Mouse (Mus musculus) small intestine, adult 2 months (tissue): Measurements from ENCODE around the gene Scd1. TPM values are rescaled to one million over a fixed set of nuclear protein-coding genes. Genes with fewer than 3 reads are reported as not detected.
A peak's percentile ranks its signal among the peaks of the same experiment; 100 is the strongest.

Experiments
- H3K27ac ChIP-seq: fragments of 200-500 bp; 2 replicates; pipeline ENCODE4 v1.5.1; 2012; ENCODE audit warnings: low read depth, low read length, control low read depth, inconsistent platforms; ENCODE audit not compliant: insufficient read depth
- H3K27me3 ChIP-seq: fragments of 200-500 bp; 2 replicates; pipeline ENCODE4 v1.6.1; 2012; ENCODE audit warnings: mild to moderate bottlenecking, moderate library complexity, low read length, inconsistent platforms; ENCODE audit not compliant: control insufficient read depth, insufficient read depth
- H3K36me3 ChIP-seq: fragments of 200-500 bp; 2 replicates; pipeline ENCODE4 v1.6.1; 2012; ENCODE audit warnings: mild to moderate bottlenecking, low read length, control low read depth, inconsistent platforms; ENCODE audit not compliant: control insufficient read depth, insufficient read depth
- H3K4me1 ChIP-seq: fragments of 200-500 bp; 2 replicates; pipeline ENCODE4 v1.6.1; 2012; ENCODE audit warnings: low read length, inconsistent platforms, mixed read lengths; ENCODE audit not compliant: control insufficient read depth, insufficient read depth, insufficient read length
- H3K4me3 ChIP-seq: fragments of 200-500 bp; 2 replicates; pipeline ENCODE4 v1.5.1; 2012; ENCODE audit warnings: low read depth, mild to moderate bottlenecking, control low read depth, inconsistent platforms, low read length, moderate library complexity
- CTCF ChIP-seq: fragments of 200-500 bp; IDR thresholded peaks from 2 replicates; pipeline ENCODE4 v1.5.1; 2012; ENCODE audit warnings: low read depth, mild to moderate bottlenecking, control low read depth, inconsistent platforms, low read length, moderate library complexity, mixed read lengths; ENCODE audit not compliant: insufficient replicate concordance, insufficient read length; ENCODE audit errors: extremely low read depth
- POLR2A ChIP-seq: fragments of 200-500 bp; IDR thresholded peaks from 2 replicates; pipeline ENCODE4 v1.6.1; 2012; ENCODE audit warnings: low read depth, mild to moderate bottlenecking, control low read depth, inconsistent platforms, low read length, moderate library complexity
- WGBS: fragments of 180-500 bp; shearing (Covaris S2); methylation state at CpG from one replicate; pipeline ENCODE4 v1.1.7; 2018; 5-methylcytosine and 5-hydroxymethylcytosine counted together
- polyA plus RNA-seq: library from polyadenylated mRNA; depleted of rRNA; stranded (reverse); fragments of >200 nt; gene quantifications from 2 replicates; pipeline ENCODE4 v1.2.3, GENCODE M21; 2012

Scd1 gene
- polyA plus RNA-seq, 1 experiment: 9.6 TPM

GRCm38 (mm10) chr19:44432084-44432483, 24.4 kb upstream of the Scd1 start:
- Histone ChIP-seq H3K4me3 (no peak overlapping the region), H3K36me3 (no peaks in the 10 kb centered on the region), H3K27ac (no peak overlapping the region), H3K27me3 (no peaks in the 10 kb centered on the region), H3K4me1 (no peaks in the 10 kb centered on the region)
- WGBS: 68% methylated on average over 5 of the region's 5 CpGs
- TF ChIP-seq CTCF (no peak), POLR2A (no peak)

GRCm38 (mm10) chr19:44427721-44428120, 20.0 kb upstream of the Scd1 start:
- TF ChIP-seq POLR2A (no peak), CTCF (no peak)
- Histone ChIP-seq H3K36me3 (no peaks in the 10 kb centered on the region), H3K27me3 (no peaks in the 10 kb centered on the region), H3K4me3 (no peak overlapping the region), H3K27ac (no peak overlapping the region), H3K4me1 (no peaks in the 10 kb centered on the region)
- 19% methylated on average over 1 of the region's 1 CpGs for WGBS

GRCm38 (mm10) chr19:44422051-44422631, 14.5 kb upstream of the Scd1 start:
- Histone ChIP-seq H3K4me3 (no peak overlapping the region), H3K36me3 (no peaks in the 10 kb centered on the region), H3K27me3 (no peaks in the 10 kb centered on the region), H3K27ac (no peak overlapping the region), H3K4me1 (no peaks in the 10 kb centered on the region)
- TF ChIP-seq CTCF (no peak), POLR2A (no peak)
- 61% methylated on average over 8 of the region's 8 CpGs for WGBS

- H3K27ac ChIP-seq: no peak overlapping the region
- 46% methylated on average over 11 of the region's 11 CpGs for WGBS
- H3K27me3 ChIP-seq: no peaks in the 10 kb centered on the region
- no peak overlapping the region for H3K4me3 ChIP-seq
- H3K36me3 ChIP-seq: no peaks in the 10 kb centered on the region
- TF ChIP-seq POLR2A (no peak), CTCF (no peak)
- H3K4me1 ChIP-seq: no peaks in the 10 kb centered on the region
Measured at GRCm38 (mm10) chr19:44419530-44419929, 11.9 kb upstream of the Scd1 start.

- WGBS: 19% methylated on average over 4 of the region's 4 CpGs
Measured at GRCm38 (mm10) chr19:44418945-44419344, 11.3 kb upstream of the Scd1 start.

GRCm38 (mm10) chr19:44418544-44418943, 10.9 kb upstream of the Scd1 start:
- WGBS: 71% methylated on average over 9 of the region's 9 CpGs
- H3K4me3 ChIP-seq: no peak overlapping the region
- no peak overlapping the region for H3K27ac ChIP-seq
- H3K4me1 ChIP-seq: no peaks in the 10 kb centered on the region
- TF ChIP-seq POLR2A (no peak), CTCF (no peak)
- no peaks in the 10 kb centered on the region for H3K36me3 ChIP-seq
- 0 out of 2 replicates have a peak, but pooled peaks cover 4% of the 10 kb centered on the region for H3K27me3 ChIP-seq

More at GRCm38 (mm10) chr19:44418945-44419344, 11.3 kb upstream of the Scd1 start:
- Histone ChIP-seq H3K36me3 (no peaks in the 10 kb centered on the region), H3K4me1 (no peaks in the 10 kb centered on the region), H3K27ac (no peak overlapping the region), H3K27me3 (0 out of 2 replicates have a peak, but pooled peaks cover 4% of the 10 kb centered on the region), H3K4me3 (no peak overlapping the region)
- no peak for TF ChIP-seq POLR2A
- peak; percentile 91; the same call in 1 of the 2 replicates for TF ChIP-seq CTCF

GRCm38 (mm10) chr19:44418061-44418460, 10.4 kb upstream of the Scd1 start:
- WGBS: 66% methylated on average over 5 of the region's 5 CpGs
- no peak overlapping the region for H3K4me3 ChIP-seq
- H3K36me3 ChIP-seq: no peaks in the 10 kb centered on the region
- H3K4me1 ChIP-seq: no peaks in the 10 kb centered on the region
- 0 out of 2 replicates have a peak, but pooled peaks cover 4% of the 10 kb centered on the region for H3K27me3 ChIP-seq
- no peak overlapping the region for H3K27ac ChIP-seq
- TF ChIP-seq CTCF (no peak), POLR2A (no peak)

- Histone ChIP-seq H3K36me3 (no peaks in the 10 kb centered on the region), H3K4me3 (no peak overlapping the region), H3K27ac (no peak overlapping the region), H3K4me1 (no peaks in the 10 kb centered on the region), H3K27me3 (0 out of 2 replicates have a peak, but pooled peaks cover 4% of the 10 kb centered on the region)
- 65% methylated on average over 4 of the region's 4 CpGs for WGBS
- TF ChIP-seq CTCF (no peak), POLR2A (no peak)
Measured at GRCm38 (mm10) chr19:44417448-44417847, 9.8 kb upstream of the Scd1 start.
